In the genomic region with DNA sequence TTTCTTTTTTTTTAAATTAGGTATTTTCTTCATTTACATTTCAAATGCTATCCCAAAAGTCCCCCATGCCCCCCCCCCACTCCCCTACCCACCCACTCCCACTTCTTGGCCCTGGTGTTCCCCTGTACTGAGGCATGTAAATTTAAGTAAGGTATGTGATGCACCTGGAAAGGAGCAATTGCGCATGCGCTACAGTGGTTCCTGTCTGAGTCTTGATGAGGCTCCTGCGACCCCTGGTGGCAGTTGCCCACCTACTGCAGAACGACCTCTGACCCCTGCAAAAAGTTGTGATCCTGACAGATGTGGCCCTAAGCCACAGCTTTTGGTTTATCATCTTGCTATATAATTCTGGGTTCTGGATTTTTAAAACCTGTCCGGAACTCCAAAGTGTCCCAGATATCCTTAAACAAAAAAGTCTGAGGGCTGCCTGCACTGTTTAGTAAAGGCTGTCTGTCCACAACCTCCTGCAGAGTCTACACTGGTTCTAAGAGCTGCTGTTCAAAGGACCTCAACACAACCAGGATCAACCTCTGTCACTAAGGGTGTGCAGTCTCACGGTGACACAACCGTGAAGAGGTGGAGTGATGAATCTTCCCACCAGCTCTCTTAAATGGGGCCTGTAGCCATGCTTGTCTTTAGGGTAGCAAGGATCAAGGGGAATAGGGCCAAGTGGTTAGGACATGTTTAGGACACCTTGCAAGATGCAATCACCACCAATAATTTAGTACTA, we compare ENCODE assay signal across 8 mouse cellular contexts. TPM values are rescaled to one million over a fixed set of nuclear protein-coding genes. Genes with fewer than 3 reads are reported as not detected.
DNase-seq lines count a peak whose midpoint lies in the region; ATAC-seq lines count a peak whose summit lies in the region.

No protein-coding gene starts in this region.

- H3K27ac ChIP-seq in embryonic facial prominence, embryonic 10.5 days (replicated peaks): no peak overlapping the region
- H3K27ac ChIP-seq in limb, embryonic 11.5 days (replicated peaks; ENCODE audit: low read depth, low read length): no peak overlapping the region
- no peak overlapping the region for H3K27ac ChIP-seq in midbrain, embryonic 14.5 days (replicated peaks; ENCODE audit: low read depth, low read length)
- H3K27ac ChIP-seq in stomach, embryonic 16.5 days (ENCODE audit: low read length): peak overlapping the region; percentile 46; the same call in 1 of the 2 replicates

- peaks cover 14% of the 10 kb centered on the region for H3K4me1 ChIP-seq in embryonic facial prominence, embryonic 10.5 days
- H3K4me1 ChIP-seq in limb, embryonic 11.5 days (ENCODE audit: control insufficient read depth, insufficient read depth, low read length): no peaks in the 10 kb centered on the region
- H3K4me1 ChIP-seq in midbrain, embryonic 14.5 days (ENCODE audit: control insufficient read depth, insufficient read depth, low read length): no peaks in the 10 kb centered on the region
- peaks cover 15% of the 10 kb centered on the region; the same call in 1 of the 2 replicates for H3K4me1 ChIP-seq in stomach, embryonic 16.5 days (ENCODE audit: control insufficient read depth, insufficient read depth, low read length)

- no peaks in the 10 kb centered on the region for H3K9me3 ChIP-seq in embryonic facial prominence, embryonic 10.5 days
- no peaks in the 10 kb centered on the region for H3K9me3 ChIP-seq in limb, embryonic 11.5 days (ENCODE audit: control insufficient read depth, low read length)
- no peaks in the 10 kb centered on the region for H3K9me3 ChIP-seq in midbrain, embryonic 14.5 days (ENCODE audit: control insufficient read depth, low read length)
- H3K9me3 ChIP-seq in stomach, embryonic 16.5 days (replicated peaks; ENCODE audit: control insufficient read depth, low read length): no peaks in the 10 kb centered on the region

- ATAC-seq in limb, embryonic 11.5 days (ENCODE audit: insufficient number of reproducible peaks, low FRiP score, low TSS enrichment, low read depth): 0 out of 2 replicates have a peak, but pooled peaks have one; percentile 47
- ATAC-seq in midbrain, embryonic 14.5 days (ENCODE audit: low FRiP score, low TSS enrichment): peak; percentile 37; the same call in 1 of the 2 replicates
- peak; percentile 41; the same call in 1 of the 2 replicates for ATAC-seq in stomach, embryonic 16.5 days (ENCODE audit: insufficient read depth, low FRiP score)

- H3K9ac ChIP-seq in limb, embryonic 11.5 days (ENCODE audit: low read length): no peak overlapping the region
- no peak overlapping the region for H3K9ac ChIP-seq in midbrain, embryonic 14.5 days (replicated peaks; ENCODE audit: low read length)
- no peak overlapping the region for H3K9ac ChIP-seq in stomach, embryonic 16.5 days (ENCODE audit: low read length)

- WGBS in embryonic facial prominence, embryonic 10.5 days: 33% methylated on average over 7 of the region's 7 CpGs
- WGBS in limb, embryonic 11.5 days: 28% methylated on average over 7 of the region's 7 CpGs
- WGBS in midbrain, embryonic 14.5 days: 33% methylated on average over 7 of the region's 7 CpGs
- WGBS in stomach, embryonic 16.5 days: 35% methylated on average over 7 of the region's 7 CpGs

- no peaks in the 10 kb centered on the region for H3K27me3 ChIP-seq in embryonic facial prominence, embryonic 10.5 days (replicated peaks; ENCODE audit: low read depth, poor library complexity, severe bottlenecking)
- H3K27me3 ChIP-seq in limb, embryonic 11.5 days (ENCODE audit: control insufficient read depth, insufficient read depth, low read length): no peaks in the 10 kb centered on the region
- no peaks in the 10 kb centered on the region for H3K27me3 ChIP-seq in midbrain, embryonic 14.5 days (ENCODE audit: control insufficient read depth, insufficient read depth, low read length)
- no peaks in the 10 kb centered on the region for H3K27me3 ChIP-seq in stomach, embryonic 16.5 days (ENCODE audit: control insufficient read depth, insufficient read depth, low read length)

- DNase-seq in layer of hippocampus, adult 11-12 months (ENCODE audit: low spot score): peak; percentile 60
- DNase-seq in layer of hippocampus, adult 9-11 months: no peak
- peak; percentile 78 for DNase-seq in T-cell, adult 2 months (ENCODE audit: low spot score)
- DNase-seq in embryonic facial prominence, embryonic 10.5 days (ENCODE audit: low spot score): peak; percentile 89
- peak; percentile 76 for DNase-seq in heart, postnatal 4 days
- DNase-seq in limb, embryonic 11.5 days (ENCODE audit: low spot score): peak; percentile 93
- peak; percentile 94 for DNase-seq in midbrain, embryonic 14.5 days

- no peak overlapping the region for H3K4me2 ChIP-seq in limb, embryonic 11.5 days (ENCODE audit: low read depth, severe bottlenecking)
- no peak overlapping the region for H3K4me2 ChIP-seq in midbrain, embryonic 14.5 days (ENCODE audit: low read length)
- H3K4me2 ChIP-seq in stomach, embryonic 16.5 days (ENCODE audit: low read depth, low read length): no peak overlapping the region

- H3K4me3 ChIP-seq in embryonic facial prominence, embryonic 10.5 days: no peak overlapping the region
- no peak overlapping the region for H3K4me3 ChIP-seq in limb, embryonic 11.5 days (ENCODE audit: low read depth, low read length)
- H3K4me3 ChIP-seq in midbrain, embryonic 14.5 days (replicated peaks; ENCODE audit: low read depth, low read length): no peak overlapping the region
- H3K4me3 ChIP-seq in stomach, embryonic 16.5 days (replicated peaks; ENCODE audit: low read length): no peak overlapping the region

- peaks cover 13% of the 10 kb centered on the region; the same call in 1 of the 2 replicates for H3K36me3 ChIP-seq in embryonic facial prominence, embryonic 10.5 days (replicated peaks)
- H3K36me3 ChIP-seq in limb, embryonic 11.5 days (ENCODE audit: control insufficient read depth, insufficient read depth, low read length): no peaks in the 10 kb centered on the region
- no peaks in the 10 kb centered on the region; the same call in 1 of the 2 replicates for H3K36me3 ChIP-seq in midbrain, embryonic 14.5 days (ENCODE audit: control insufficient read depth, insufficient read depth, low read length)
- no peaks in the 10 kb centered on the region for H3K36me3 ChIP-seq in stomach, embryonic 16.5 days (ENCODE audit: control insufficient read depth, insufficient read depth, low read length)

RNA-seq across cellular contexts. Expression of gene Ttc7b, which starts 40.6 kb away (rescaled TPM):
- polyA plus RNA-seq in embryonic facial prominence, embryonic 10.5 days (2016; fragmentation: Nextera tagmentation; extraction: Ambion mirVana): 4.2 and 4.6 TPM in 2 replicates
- 10 to 100 TPM; 75.1 to 77.4 TPM for total RNA-seq in heart, postnatal 4 days (2021)
- polyA plus RNA-seq in limb, embryonic 11.5 days (2014; fragmentation: Nextera tagmentation; extraction: Ambion mirVana): 7.0 and 9.8 TPM in 2 replicates
- polyA plus RNA-seq in midbrain, embryonic 14.5 days (2014; fragmentation: Nextera tagmentation; extraction: Ambion mirVana): 8.5 and 9.6 TPM in 2 replicates
- 2.8 and 3.5 TPM in 2 replicates for polyA plus RNA-seq in stomach, embryonic 16.5 days (2015; fragmentation: Nextera tagmentation; extraction: Ambion mirVana)
